Mouse (Mus musculus) MEL (cell line): Measurements from ENCODE around the gene Igf2r. TPM values are rescaled to one million over a fixed set of nuclear protein-coding genes. Genes with fewer than 3 reads are reported as not detected.

Experiments
- DNase-seq: peaks from one replicate; pipeline ENCODE4 v3.0.0; 2011; ENCODE audit warnings: low read depth, low spot score
- H3K27ac ChIP-seq: 2 replicates; pipeline ENCODE4 v1.5.1; 2012; ENCODE audit warnings: low read depth, mild to moderate bottlenecking, control low read depth, low read length, moderate library complexity; ENCODE audit not compliant: control insufficient read depth
- H3K27me3 ChIP-seq, 2 experiments: fragments of 150-350 bp in 1 of 2; sonication (generic) in 1 of 2; 2 replicates each; pipeline ENCODE4 v1.6.1; 2012; ENCODE audit warnings: low read length in 2 of 2, mild to moderate bottlenecking in 2 of 2, improper control_type of control experiment in 1 of 2, moderate library complexity in 1 of 2; ENCODE audit not compliant: insufficient read depth in 2 of 2, control insufficient read depth in 1 of 2
- H3K36me3 ChIP-seq, 2 experiments: 2 replicates each; pipeline ENCODE4 v1.6.1; 2012 to 2014; ENCODE audit warnings: low read length in 2 of 2, improper control_type of control experiment in 1 of 2, inconsistent platforms in 1 of 2, mild to moderate bottlenecking in 1 of 2; ENCODE audit not compliant: insufficient read depth in 2 of 2, control insufficient read depth in 1 of 2
- H3K4me1 ChIP-seq, 2 experiments: fragments of 150-350 bp in 1 of 2; sonication (generic) in 1 of 2; 2 replicates each; pipeline ENCODE4 v1.6.1; 2012; ENCODE audit warnings: low read length in 2 of 2, improper control_type of control experiment in 1 of 2, mild to moderate bottlenecking in 1 of 2; ENCODE audit not compliant: insufficient read depth in 2 of 2, control insufficient read depth in 1 of 2
- H3K4me3 ChIP-seq, 2 experiments: fragments of 150-350 bp in 1 of 2; sonication (generic) in 1 of 2; 2 replicates each; pipeline ENCODE4 v1.5.1; 2012; ENCODE audit warnings: low read depth in 2 of 2, low read length in 2 of 2, mild to moderate bottlenecking in 2 of 2, moderate library complexity in 2 of 2, control low read depth in 1 of 2, improper control_type of control experiment in 1 of 2; ENCODE audit not compliant: control insufficient read depth in 1 of 2, insufficient read depth in 1 of 2
- H3K79me2 ChIP-seq: 2 replicates; pipeline ENCODE4 v1.6.1; 2012; ENCODE audit warnings: mild to moderate bottlenecking, low read length, moderate library complexity; ENCODE audit not compliant: control insufficient read depth, poor library complexity, insufficient read depth
- H3K9ac ChIP-seq: 2 replicates; pipeline ENCODE4 v1.6.1; 2012; ENCODE audit warnings: low read depth, mild to moderate bottlenecking, control low read depth, low read length, moderate library complexity; ENCODE audit not compliant: control insufficient read depth, poor library complexity, severe bottlenecking
- H3K9me3 ChIP-seq: fragments of 150-350 bp; sonication (generic); replicated peaks from 2 replicates; pipeline ENCODE4 v1.6.1; 2012; ENCODE audit warnings: mild to moderate bottlenecking, low read length, improper control_type of control experiment, moderate library complexity; ENCODE audit not compliant: insufficient read depth
- BHLHE40 ChIP-seq: IDR thresholded peaks from 2 replicates; pipeline ENCODE4 v1.6.1; 2012; ENCODE audit warnings: low read depth, mild to moderate bottlenecking, inconsistent platforms, low read length, improper control_type of control experiment, borderline replicate concordance
- CTCF ChIP-seq, 3 experiments: IDR thresholded peaks in 2 of 3; conservative IDR thresholded peaks in 1 of 3; 2 replicates each; pipeline ENCODE4 v1.5.1; 2011 to 2012; ENCODE audit warnings: low read length in 3 of 3, low read depth in 2 of 3, mild to moderate bottlenecking in 2 of 3, improper control_type of control experiment in 1 of 3, inconsistent platforms in 1 of 3, mixed read lengths in 1 of 3, moderate library complexity in 1 of 3; ENCODE audit not compliant: control insufficient read depth in 1 of 3, insufficient read depth in 1 of 3, poor library complexity in 1 of 3, severe bottlenecking in 1 of 3
- E2F4 ChIP-seq: IDR thresholded peaks from 2 replicates; pipeline ENCODE4 v1.6.1; 2011; ENCODE audit warnings: low read depth, low read length, improper control_type of control experiment, borderline replicate concordance
- ETS1 ChIP-seq: IDR thresholded peaks from 2 replicates; pipeline ENCODE4 v1.6.1; 2012; ENCODE audit warnings: low read depth, mild to moderate bottlenecking, inconsistent platforms, low read length, improper control_type of control experiment, moderate library complexity
- GATA1 ChIP-seq: IDR thresholded peaks from 2 replicates; pipeline ENCODE4 v1.6.1; 2011; ENCODE audit warnings: low read depth, low read length, improper control_type of control experiment
- MAFK ChIP-seq: IDR thresholded peaks from 2 replicates; pipeline ENCODE4 v1.6.1; 2011; ENCODE audit warnings: low read depth, mild to moderate bottlenecking, low read length, improper control_type of control experiment, borderline replicate concordance
- MAX ChIP-seq: IDR thresholded peaks from 2 replicates; pipeline ENCODE4 v1.6.1; 2011; ENCODE audit warnings: low read length, improper control_type of control experiment
- MAZ ChIP-seq: IDR thresholded peaks from 2 replicates; pipeline ENCODE4 v1.6.1; 2012; ENCODE audit warnings: low read depth, mild to moderate bottlenecking, inconsistent platforms, low read length, improper control_type of control experiment
- MXI1 ChIP-seq: IDR thresholded peaks from 2 replicates; pipeline ENCODE4 v1.6.1; 2011; ENCODE audit warnings: mild to moderate bottlenecking, low read depth, low read length, improper control_type of control experiment
- NELFE ChIP-seq: IDR thresholded peaks from 2 replicates; pipeline ENCODE4 v1.6.1; 2011; ENCODE audit warnings: low read depth, low read length, improper control_type of control experiment
- RAD21 ChIP-seq: IDR thresholded peaks from 2 replicates; pipeline ENCODE4 v1.6.1; 2011; ENCODE audit warnings: mild to moderate bottlenecking, low read depth, low read length, improper control_type of control experiment
- RCOR1 ChIP-seq: IDR thresholded peaks from 2 replicates; pipeline ENCODE4 v1.6.1; 2012; ENCODE audit warnings: low read depth, mild to moderate bottlenecking, inconsistent platforms, low read length, improper control_type of control experiment
- SIN3A ChIP-seq: IDR thresholded peaks from 2 replicates; pipeline ENCODE4 v1.6.1; 2012; ENCODE audit warnings: low read length, improper control_type of control experiment, inconsistent platforms
- SMC3 ChIP-seq: IDR thresholded peaks from 2 replicates; pipeline ENCODE4 v1.6.1; 2011; ENCODE audit warnings: low read depth, low read length, improper control_type of control experiment
- TBP ChIP-seq: IDR thresholded peaks from 2 replicates; pipeline ENCODE4 v1.8.0; 2011; ENCODE audit warnings: low read depth, low read length, improper control_type of control experiment
- TCF12 ChIP-seq: IDR thresholded peaks from 2 replicates; pipeline ENCODE4 v1.6.1; 2014; ENCODE audit warnings: low read depth, mild to moderate bottlenecking, inconsistent platforms, low read length, improper control_type of control experiment, moderate library complexity
- UBTF ChIP-seq: IDR thresholded peaks from 2 replicates; pipeline ENCODE4 v1.6.1; 2012; ENCODE audit warnings: low read depth, mild to moderate bottlenecking, inconsistent platforms, low read length, improper control_type of control experiment, moderate library complexity, borderline replicate concordance; ENCODE audit not compliant: insufficient read depth
- USF2 ChIP-seq, 2 experiments: IDR thresholded peaks; 2 replicates each; pipeline ENCODE4 v1.6.1; 2011 to 2012; ENCODE audit warnings: improper control_type of control experiment in 2 of 2, low read length in 2 of 2, borderline replicate concordance in 1 of 2, inconsistent platforms in 1 of 2, low read depth in 1 of 2, mild to moderate bottlenecking in 1 of 2; ENCODE audit not compliant: insufficient read depth in 1 of 2
- ZC3H11A ChIP-seq: IDR thresholded peaks from 2 replicates; pipeline ENCODE4 v1.6.1; 2012; ENCODE audit warnings: low read depth, mild to moderate bottlenecking, inconsistent platforms, low read length, improper control_type of control experiment
- ZNF384 ChIP-seq: IDR thresholded peaks from 2 replicates; pipeline ENCODE4 v1.6.1; 2012; ENCODE audit warnings: low read depth, mild to moderate bottlenecking, inconsistent platforms, low read length, improper control_type of control experiment
- polyA plus RNA-seq, 2 experiments: library from polyadenylated mRNA; stranded (reverse) in 1 of 2; unstranded in 1 of 2; fragments of >175 nt in 1 of 2; fragments of >200 nt in 1 of 2; gene quantifications; 2 replicates each; pipeline versions ENCODE4 v1.2.1 to v1.2.4; 2012; ENCODE audit warnings: low replicate concordance in 2 of 2, low read depth in 1 of 2; ENCODE audit not compliant: insufficient read length in 2 of 2, insufficient read depth in 1 of 2, missing spikeins in 1 of 2
- total RNA-seq: library from RNA; depleted of rRNA; stranded (reverse); fragments of 300-350 nt; gene quantifications from 2 replicates; pipeline ENCODE4 v1.2.3, GENCODE M21; 2012

The Igf2r gene
- total and polyA plus RNA-seq, 3 experiments: 18.0 to 21.7 (median 18.3) TPM

DNA sequence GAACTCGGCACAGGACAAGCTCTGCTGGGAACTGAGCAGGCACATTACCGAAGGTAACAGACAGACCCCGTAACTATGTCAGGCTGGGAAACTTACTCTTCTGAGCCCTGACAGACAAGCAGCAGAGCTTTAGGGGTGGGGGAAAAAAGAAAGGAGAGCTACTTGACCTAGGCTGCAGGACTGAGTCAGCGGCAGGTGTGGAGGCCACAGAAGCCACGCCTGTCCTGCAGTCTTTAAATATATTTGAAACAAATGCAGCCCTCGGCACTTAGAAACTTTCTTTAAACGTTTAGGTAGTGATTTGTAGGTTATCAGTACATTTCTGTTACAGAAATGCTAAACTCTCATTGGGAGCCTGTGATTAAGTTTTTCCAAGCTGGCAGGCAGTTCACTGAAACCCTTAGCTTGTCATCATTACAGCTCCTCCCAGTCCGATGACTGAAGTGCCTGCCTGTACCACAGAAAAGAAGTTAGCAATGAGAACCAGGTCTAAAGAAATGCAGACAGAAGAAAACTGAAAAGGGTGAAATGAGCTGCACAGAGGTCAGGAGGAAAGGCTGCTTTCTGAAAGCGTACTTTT, 18.8 kb downstream of the Igf2r start:
- H3K79me2 ChIP-seq: no peaks in the 10 kb centered on the region
- no peaks in the 10 kb centered on the region for H3K9me3 ChIP-seq
- no peak for DNase-seq
- no peak overlapping the region for H3K27ac ChIP-seq
- no peak overlapping the region for H3K9ac ChIP-seq
- peaks cover 12 to 21% of the 10 kb centered on the region in 2 experiments for H3K4me1 ChIP-seq
- no peak overlapping the region for H3K4me3 ChIP-seq
- peaks cover 2 to 20% of the 10 kb centered on the region in 2 experiments; a peak in 3 of 4 replicates for H3K36me3 ChIP-seq
- H3K27me3 ChIP-seq: no peaks in the 10 kb centered on the region
- no peak for TF ChIP-seq ZC3H11A
- TF ChIP-seq MAFK: no peak
- no peak for TF ChIP-seq CTCF (IDR thresholded peaks at IDR 0.05 in 2 of 3, conservative IDR thresholded peaks at IDR 0.05 in 1 of 3; ENCODE audit: control insufficient read depth in 1 of 3, insufficient read depth in 1 of 3, low read depth in 2 of 3, low read length in 3 of 3, poor library complexity in 1 of 3, severe bottlenecking in 1 of 3)

DNA sequence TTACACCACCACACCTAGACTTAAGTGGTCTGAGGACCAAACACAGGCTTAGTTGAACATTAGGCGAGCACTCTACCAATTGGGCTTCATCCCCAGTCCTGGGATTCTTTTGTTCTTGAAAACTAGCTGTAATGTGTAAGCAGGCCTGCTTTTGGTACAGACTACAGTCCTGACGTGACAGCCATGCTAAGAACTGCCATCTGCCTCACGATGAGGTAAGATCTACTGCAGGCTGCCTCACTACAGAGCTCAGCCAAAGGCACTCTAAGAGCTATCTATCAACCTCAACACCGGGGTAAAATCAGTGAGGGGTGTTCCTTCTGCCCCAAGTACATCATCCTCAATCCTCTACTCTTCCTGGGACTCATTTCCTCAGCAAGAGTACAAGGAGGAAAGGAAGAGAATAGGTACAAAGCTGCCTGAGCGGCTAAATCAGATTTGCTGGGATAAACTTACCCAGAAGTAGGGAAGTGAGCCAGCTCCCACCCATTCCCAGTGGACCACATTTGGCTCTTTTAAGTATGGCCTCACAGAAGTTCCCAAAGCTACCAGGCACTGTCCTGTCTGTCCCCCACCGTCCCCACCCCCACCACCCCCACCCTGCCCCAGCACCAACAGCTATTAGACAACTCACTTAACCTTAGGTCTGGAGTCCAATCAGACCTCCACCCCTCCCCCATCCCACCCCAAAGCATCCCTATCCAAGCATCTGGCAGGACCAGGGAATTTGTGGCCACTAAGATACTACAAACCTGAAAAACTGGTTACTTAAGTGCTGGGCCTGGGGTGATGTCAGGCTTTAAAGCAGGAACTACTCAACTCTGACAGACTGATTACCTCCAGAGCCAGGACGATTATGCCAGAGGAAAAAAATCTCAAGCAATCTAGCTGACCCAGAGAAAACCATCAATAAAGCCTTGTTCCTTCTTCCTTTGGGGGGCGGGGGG, 19.8 kb downstream of the Igf2r start:
- no peak overlapping the region for H3K4me3 ChIP-seq
- peaks cover 15 to 19% of the 10 kb centered on the region in 2 experiments for H3K4me1 ChIP-seq
- H3K27ac ChIP-seq: no peak overlapping the region
- DNase-seq: no peak
- TF ChIP-seq GATA1: no peak
- no peak for TF ChIP-seq SIN3A
- no peak for TF ChIP-seq NELFE
- TF ChIP-seq TCF12: no peak
- no peak for TF ChIP-seq MXI1
- TF ChIP-seq SMC3: no peak
- TF ChIP-seq E2F4: no peak
- TF ChIP-seq MAX: no peak
- TF ChIP-seq MAZ: no peak
- TF ChIP-seq ZNF384: no peak
- no peak for TF ChIP-seq RCOR1
- no peak for TF ChIP-seq TBP
- no peak for TF ChIP-seq RAD21
- no peak for TF ChIP-seq ETS1
- TF ChIP-seq USF2 (IDR thresholded peaks at IDR 0.05; ENCODE audit: borderline replicate concordance in 1 of 2, insufficient read depth in 1 of 2, low read depth in 1 of 2, low read length in 2 of 2): no peak
- no peak for TF ChIP-seq BHLHE40
- no peak for TF ChIP-seq UBTF
- no peaks in the 10 kb centered on the region for H3K27me3 ChIP-seq
- peaks cover 2 to 18% of the 10 kb centered on the region in 2 experiments for H3K36me3 ChIP-seq
- H3K9ac ChIP-seq: no peak overlapping the region
- H3K79me2 ChIP-seq: no peaks in the 10 kb centered on the region
- H3K9me3 ChIP-seq: no peaks in the 10 kb centered on the region
